Comparison of ENCODE assay signal across 8 mouse cellular contexts in genomic region chr2:155237276-155237675, GRCm38 (mm10). TPM values are rescaled to one million over a fixed set of nuclear protein-coding genes. Genes with fewer than 3 reads are reported as not detected.
DNase-seq lines count a peak whose midpoint lies in the region; ATAC-seq and TF ChIP-seq lines count a peak whose summit lies in the region.

No protein-coding gene starts in this region.

- no peak for TF ChIP-seq CTCF in kidney, adult 2 months (conservative IDR thresholded peaks at IDR 0.05; ENCODE audit: insufficient read depth, insufficient read length, low read depth, low read length)

- TF ChIP-seq POLR2A in kidney, adult 2 months (IDR thresholded peaks at IDR 0.05; ENCODE audit: low read depth, low read length): no peak

- no peaks in the 10 kb centered on the region for H3K9me3 ChIP-seq in heart, embryonic 15.5 days (replicated peaks)

- 4% methylated on average over 4 of the region's 4 CpGs for WGBS in kidney, adult 2 months
- WGBS in heart, embryonic 15.5 days: 13% methylated on average over 4 of the region's 4 CpGs
- 4% methylated on average over 4 of the region's 4 CpGs for WGBS in macrophage (ENCODE audit: missing documents)

- peaks cover 57% of the 10 kb centered on the region for H3K79me2 ChIP-seq in macrophage (ENCODE audit: inconsistent target)

- ATAC-seq in heart, embryonic 15.5 days (replicated peaks; ENCODE audit: insufficient number of reproducible peaks, insufficient read depth, low FRiP score, low read depth): no peak

- peak overlapping the region; percentile 89 for H3K9ac ChIP-seq in heart, embryonic 15.5 days

- no peaks in the 10 kb centered on the region for H3K36me3 ChIP-seq in kidney, adult 2 months (ENCODE audit: control insufficient read depth, insufficient read depth, low read length)
- peaks cover 3% of the 10 kb centered on the region; the same call in 1 of the 2 replicates for H3K36me3 ChIP-seq in heart, embryonic 15.5 days
- peaks cover 2% of the 10 kb centered on the region; the same call in 1 of the 2 replicates for H3K36me3 ChIP-seq in macrophage (ENCODE audit: inconsistent target)

- no peaks in the 10 kb centered on the region for H3K27me3 ChIP-seq in kidney, adult 2 months (replicated peaks; ENCODE audit: control insufficient read depth, insufficient read depth, low read length)
- H3K27me3 ChIP-seq in heart, embryonic 15.5 days: no peaks in the 10 kb centered on the region

- H3K27ac ChIP-seq in kidney, adult 2 months (ENCODE audit: insufficient read depth, low read depth, low read length): no peak overlapping the region
- H3K27ac ChIP-seq in heart, embryonic 15.5 days: peak overlapping the region; percentile 91
- H3K27ac ChIP-seq in macrophage: peak overlapping the region; percentile 67

- peak overlapping the region; percentile 72 for H3K4me3 ChIP-seq in kidney, adult 2 months (ENCODE audit: insufficient read depth, low read depth, low read length)
- H3K4me3 ChIP-seq in heart, embryonic 15.5 days: peak overlapping the region; percentile 86
- H3K4me3 ChIP-seq in macrophage (ENCODE audit: inconsistent target): peak overlapping the region; percentile 94

- peaks cover 14% of the 10 kb centered on the region for H3K4me1 ChIP-seq in kidney, adult 2 months (ENCODE audit: control insufficient read depth, insufficient read depth, low read length)
- H3K4me1 ChIP-seq in heart, embryonic 15.5 days (replicated peaks): peaks cover 27% of the 10 kb centered on the region

- DNase-seq in kidney, adult 2 months: no peak
- DNase-seq in kidney, postnatal 36 days: no peak
- DNase-seq in NIH3T3 (ENCODE audit: low read depth): peak; percentile 38
- DNase-seq in ovary, postnatal 10 days (ENCODE audit: low spot score): no peak
- no peak for DNase-seq in right cerebral cortex, postnatal 36 days (ENCODE audit: low spot score in 2 of 2)
- no peak for DNase-seq in Muller cell, postnatal 12 days (ENCODE audit: inconsistent ontology term)

- H3K4me2 ChIP-seq in heart, embryonic 15.5 days: peak overlapping the region; percentile 90

RNA-seq across cellular contexts. Expression of gene Dynlrb1, which starts 0.9 kb away (rescaled TPM):
- 327 and 373 TPM in 2 replicates for polyA plus RNA-seq in kidney, adult 2 months (2012; rRNA removed)
- polyA plus RNA-seq in heart, embryonic 15.5 days (2015; fragmentation: Nextera tagmentation; extraction: Ambion mirVana): 375 and 381 TPM in 2 replicates
- 10 to 100 TPM in 14 of 26 experiments, 1 to 10 TPM in 12; 1.9 to 38.2 (median 11.3) TPM for total RNA-seq in macrophage (2018; cell fraction: chromatin; rRNA removed)
- 100 to 1,000 TPM; 200 to 411 (median 241) TPM for total RNA-seq in macrophage (2018; cell fraction: cytosol; rRNA removed)
- total RNA-seq in macrophage (2018; cell fraction: nucleus; rRNA removed): 100 to 1,000 TPM in 4 of 26 experiments, 10 to 100 TPM in 22; 14.5 to 157 (median 41.5) TPM
- 226 to 667 TPM (median 283 TPM) in 3 replicates for polyA plus RNA-seq in macrophage (2018)

RNA-seq across cellular contexts. Expression of gene Map1lc3a, which starts 38.8 kb away (rescaled TPM):
- 212 and 233 TPM in 2 replicates for polyA plus RNA-seq in kidney, adult 2 months (2012; rRNA removed)
- polyA plus RNA-seq in heart, embryonic 15.5 days (2015; fragmentation: Nextera tagmentation; extraction: Ambion mirVana): 354 and 380 TPM in 2 replicates
- total RNA-seq in macrophage (2018; cell fraction: chromatin; rRNA removed): 1 to 10 TPM in 13 of 26 experiments, under 1 TPM in 4, not detected in 9; 0.58 to 7.6 (median 1.2) TPM
- 10 to 100 TPM in 25 of 26 experiments, 1 to 10 TPM in 1; 9.8 to 35.2 (median 21.9) TPM for total RNA-seq in macrophage (2018; cell fraction: cytosol; rRNA removed)
- 1 to 10 TPM in 25 of 26 experiments, not detected in 1; 1.4 to 6.6 (median 3.9) TPM for total RNA-seq in macrophage (2018; cell fraction: nucleus; rRNA removed)
- 10.1 to 33.5 TPM (median 21.2 TPM) in 3 replicates for polyA plus RNA-seq in macrophage (2018)
